Mouse (Mus musculus): ENCODE data around the gene Slc8a3. TPM values are rescaled to one million over a fixed set of nuclear protein-coding genes. Genes with fewer than 3 reads are reported as not detected.

The Slc8a3 gene
- polyA plus RNA-seq, 1 experiment from 2014 or later: 0.52 TPM

DNA sequence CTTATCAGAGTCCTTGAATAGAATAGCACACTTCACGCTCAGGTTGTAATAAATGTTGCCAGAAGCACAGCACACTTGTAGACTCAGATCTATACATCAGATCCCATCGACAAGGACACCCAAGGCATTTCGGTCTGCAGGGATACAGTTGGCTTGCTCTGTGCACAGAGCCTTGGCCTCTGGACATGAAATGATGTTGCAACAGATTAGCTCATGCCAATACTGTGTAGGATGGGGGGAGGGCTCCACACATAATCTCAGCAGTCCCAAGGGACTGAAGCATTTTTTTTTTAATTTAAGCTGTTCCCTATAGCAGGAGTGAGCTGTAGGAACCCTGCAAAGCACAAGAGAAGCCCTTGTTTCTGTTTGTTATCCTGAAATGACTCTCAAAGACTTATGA lies 74.8 kb downstream of the Slc8a3 start:
- H3K4me1 ChIP-seq (ENCODE audit: control insufficient read depth, insufficient read depth, low read length): no peaks in the 10 kb centered on the region
- H3K27ac ChIP-seq (ENCODE audit: low read length): no peak overlapping the region
- 81% methylated on average over 3 of the region's 3 CpGs for WGBS
- no peaks in the 10 kb centered on the region for H3K36me3 ChIP-seq (ENCODE audit: control insufficient read depth, insufficient read depth, low read length)
- H3K9ac ChIP-seq (replicated peaks; ENCODE audit: low read depth, low read length): no peak overlapping the region
- no peak overlapping the region for H3K4me2 ChIP-seq (replicated peaks; ENCODE audit: low read depth, low read length)
- H3K4me3 ChIP-seq (ENCODE audit: low read depth, low read length): no peak overlapping the region
- ATAC-seq (ENCODE audit: insufficient number of reproducible peaks, insufficient read depth, low FRiP score, low read depth): no peak
- H3K9me3 ChIP-seq (ENCODE audit: control insufficient read depth, low read depth, low read length): no peaks in the 10 kb centered on the region
- no peaks in the 10 kb centered on the region for H3K27me3 ChIP-seq (ENCODE audit: control insufficient read depth, insufficient read depth, low read length)

DNA sequence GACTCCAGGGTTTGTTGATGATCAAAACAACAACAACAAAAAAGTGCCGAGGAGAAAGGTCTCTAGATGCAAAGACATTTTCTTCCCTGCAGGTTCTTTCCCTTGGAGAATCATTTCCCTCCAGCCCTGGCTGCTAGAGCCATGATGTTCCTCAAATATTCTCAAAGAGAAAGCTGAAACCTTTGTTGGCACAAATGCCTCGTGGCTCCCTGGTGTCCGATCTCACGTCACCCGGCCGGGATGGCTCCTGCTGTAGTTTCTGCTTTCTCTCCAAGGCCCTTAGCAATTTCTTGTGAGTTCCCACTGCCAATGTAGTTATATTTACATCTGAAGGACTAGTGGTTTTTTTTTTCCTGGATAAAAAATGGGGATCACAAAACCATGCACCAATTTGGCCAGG lies 87.6 kb downstream of the Slc8a3 start:
- Histone ChIP-seq H3K4me3 (ENCODE audit: low read depth, low read length) (no peak overlapping the region), H3K27me3 (ENCODE audit: control insufficient read depth, insufficient read depth, low read length) (no peaks in the 10 kb centered on the region), H3K36me3 (ENCODE audit: control insufficient read depth, insufficient read depth, low read length) (no peaks in the 10 kb centered on the region), H3K9me3 (ENCODE audit: control insufficient read depth, low read depth, low read length) (no peaks in the 10 kb centered on the region), H3K9ac (replicated peaks; ENCODE audit: low read depth, low read length) (no peak overlapping the region), H3K4me1 (ENCODE audit: control insufficient read depth, insufficient read depth, low read length) (no peaks in the 10 kb centered on the region), H3K4me2 (replicated peaks; ENCODE audit: low read depth, low read length) (no peak overlapping the region), H3K27ac (ENCODE audit: low read length) (no peak overlapping the region)
- 69% methylated on average over 6 of the region's 6 CpGs for WGBS
- no peak for ATAC-seq (ENCODE audit: insufficient number of reproducible peaks, insufficient read depth, low FRiP score, low read depth)

DNA sequence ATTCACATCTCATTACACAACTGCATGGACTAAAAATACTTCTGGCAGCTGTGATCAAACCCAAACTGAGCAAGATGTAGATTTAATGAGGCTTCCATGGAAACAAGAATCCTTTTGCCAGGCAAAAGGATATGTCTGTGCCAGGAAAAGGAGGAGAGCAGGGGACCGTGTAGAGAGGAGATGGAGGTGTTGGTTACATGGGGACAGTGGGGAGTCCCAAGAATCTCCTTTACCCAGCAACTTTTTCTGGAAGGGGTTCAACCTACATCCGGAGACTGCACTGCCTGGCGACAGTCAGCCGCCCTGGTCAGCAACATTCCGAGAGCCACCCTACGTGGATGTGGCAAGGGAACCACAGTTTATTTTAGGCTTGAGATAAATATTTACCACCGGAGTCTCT lies 88.0 kb downstream of the Slc8a3 start:
- Histone ChIP-seq H3K27me3 (ENCODE audit: control insufficient read depth, insufficient read depth, low read length) (no peaks in the 10 kb centered on the region), H3K4me2 (replicated peaks; ENCODE audit: low read depth, low read length) (no peak overlapping the region), H3K9me3 (ENCODE audit: control insufficient read depth, low read depth, low read length) (no peaks in the 10 kb centered on the region), H3K4me1 (ENCODE audit: control insufficient read depth, insufficient read depth, low read length) (no peaks in the 10 kb centered on the region), H3K36me3 (ENCODE audit: control insufficient read depth, insufficient read depth, low read length) (no peaks in the 10 kb centered on the region), H3K9ac (replicated peaks; ENCODE audit: low read depth, low read length) (no peak overlapping the region), H3K27ac (ENCODE audit: low read length) (no peak overlapping the region), H3K4me3 (ENCODE audit: low read depth, low read length) (no peak overlapping the region)
- 49% methylated on average over 7 of the region's 7 CpGs for WGBS
- no peak for ATAC-seq (ENCODE audit: insufficient number of reproducible peaks, insufficient read depth, low FRiP score, low read depth)

DNA sequence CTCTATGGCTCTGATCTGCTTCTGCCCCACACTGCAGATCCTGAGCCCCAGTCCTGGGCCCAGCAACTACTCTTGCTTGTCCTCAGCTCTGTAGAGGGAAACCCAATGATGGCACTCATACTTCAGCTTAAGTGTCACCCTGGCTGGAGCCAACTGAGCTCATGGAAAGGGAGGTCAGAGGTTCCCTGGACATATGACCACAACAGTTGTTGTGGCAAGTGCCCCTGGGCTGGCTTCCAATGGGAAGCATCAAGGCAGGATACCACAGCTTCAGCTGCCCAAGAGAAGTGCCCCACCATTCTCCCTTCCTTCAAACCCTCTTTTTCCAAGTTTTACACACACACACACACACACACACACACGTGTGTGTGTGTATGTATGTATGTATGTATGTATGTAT lies 88.5 kb downstream of the Slc8a3 start:
- Histone ChIP-seq H3K9me3 (ENCODE audit: control insufficient read depth, low read depth, low read length) (no peaks in the 10 kb centered on the region), H3K27ac (ENCODE audit: low read length) (no peak overlapping the region), H3K27me3 (ENCODE audit: control insufficient read depth, insufficient read depth, low read length) (no peaks in the 10 kb centered on the region), H3K9ac (replicated peaks; ENCODE audit: low read depth, low read length) (no peak overlapping the region), H3K36me3 (ENCODE audit: control insufficient read depth, insufficient read depth, low read length) (no peaks in the 10 kb centered on the region), H3K4me2 (replicated peaks; ENCODE audit: low read depth, low read length) (no peak overlapping the region), H3K4me3 (ENCODE audit: low read depth, low read length) (no peak overlapping the region), H3K4me1 (ENCODE audit: control insufficient read depth, insufficient read depth, low read length) (no peaks in the 10 kb centered on the region)
- no peak for ATAC-seq (ENCODE audit: insufficient number of reproducible peaks, insufficient read depth, low FRiP score, low read depth)
- 85% methylated on average over 1 of the region's 1 CpGs for WGBS

DNA sequence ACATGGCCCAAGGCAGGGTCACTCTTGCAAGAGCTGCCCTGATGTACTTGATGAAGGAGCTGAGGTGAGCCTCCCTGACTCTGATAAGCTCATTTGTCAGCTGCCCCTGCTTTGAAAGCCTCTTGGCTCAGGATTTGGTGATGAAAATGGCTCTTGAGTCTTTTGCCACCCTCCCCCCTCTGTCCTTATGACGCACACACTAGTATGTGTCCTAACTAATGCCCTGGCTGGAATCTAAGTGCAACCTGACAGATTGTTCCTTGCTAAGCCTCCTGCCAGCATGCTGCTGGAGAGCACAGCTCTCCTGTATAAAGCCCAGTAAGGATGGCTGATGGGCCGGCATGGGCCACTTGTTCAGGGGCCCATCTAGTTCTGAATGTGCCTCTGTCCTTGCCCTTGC lies 91.3 kb downstream of the Slc8a3 start:
- no peak overlapping the region for H3K9ac ChIP-seq (replicated peaks; ENCODE audit: low read depth, low read length)
- no peak overlapping the region for H3K4me2 ChIP-seq (replicated peaks; ENCODE audit: low read depth, low read length)
- no peak overlapping the region for H3K4me3 ChIP-seq (ENCODE audit: low read depth, low read length)
- H3K36me3 ChIP-seq (ENCODE audit: control insufficient read depth, insufficient read depth, low read length): no peaks in the 10 kb centered on the region
- no peaks in the 10 kb centered on the region for H3K27me3 ChIP-seq (ENCODE audit: control insufficient read depth, insufficient read depth, low read length)
- WGBS: 50% methylated on average over 2 of the region's 2 CpGs
- no peaks in the 10 kb centered on the region for H3K4me1 ChIP-seq (ENCODE audit: control insufficient read depth, insufficient read depth, low read length)
- no peak overlapping the region for H3K27ac ChIP-seq (ENCODE audit: low read length)
- ATAC-seq (ENCODE audit: insufficient number of reproducible peaks, insufficient read depth, low FRiP score, low read depth): no peak
- H3K9me3 ChIP-seq (ENCODE audit: control insufficient read depth, low read depth, low read length): no peaks in the 10 kb centered on the region

DNA sequence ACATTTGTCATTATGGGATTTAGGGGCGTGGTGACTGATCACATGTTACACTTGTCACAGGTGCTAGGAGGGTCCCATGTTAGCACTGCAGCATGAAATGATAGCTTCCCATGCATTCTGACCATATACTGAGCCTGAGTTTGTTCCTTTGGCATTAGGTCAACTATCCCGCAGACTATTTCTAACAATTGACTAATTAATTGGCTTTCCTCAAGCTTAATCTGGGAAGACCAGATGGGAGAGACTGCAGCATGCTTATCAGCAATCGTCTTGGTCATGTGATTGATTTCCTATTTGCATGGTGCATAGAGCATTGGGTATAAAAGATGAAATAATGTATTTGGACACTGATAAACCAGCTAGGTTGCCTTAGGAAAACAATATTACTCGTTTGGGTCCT lies 91.9 kb downstream of the Slc8a3 start:
- Histone ChIP-seq H3K9me3 (ENCODE audit: control insufficient read depth, low read depth, low read length) (no peaks in the 10 kb centered on the region), H3K27ac (ENCODE audit: low read length) (no peak overlapping the region), H3K4me1 (ENCODE audit: control insufficient read depth, insufficient read depth, low read length) (no peaks in the 10 kb centered on the region), H3K4me2 (replicated peaks; ENCODE audit: low read depth, low read length) (no peak overlapping the region), H3K36me3 (ENCODE audit: control insufficient read depth, insufficient read depth, low read length) (no peaks in the 10 kb centered on the region), H3K4me3 (ENCODE audit: low read depth, low read length) (no peak overlapping the region), H3K9ac (replicated peaks; ENCODE audit: low read depth, low read length) (no peak overlapping the region), H3K27me3 (ENCODE audit: control insufficient read depth, insufficient read depth, low read length) (no peaks in the 10 kb centered on the region)
- ATAC-seq (ENCODE audit: insufficient number of reproducible peaks, insufficient read depth, low FRiP score, low read depth): no peak
- WGBS: 52% methylated on average over 4 of the region's 4 CpGs

DNA sequence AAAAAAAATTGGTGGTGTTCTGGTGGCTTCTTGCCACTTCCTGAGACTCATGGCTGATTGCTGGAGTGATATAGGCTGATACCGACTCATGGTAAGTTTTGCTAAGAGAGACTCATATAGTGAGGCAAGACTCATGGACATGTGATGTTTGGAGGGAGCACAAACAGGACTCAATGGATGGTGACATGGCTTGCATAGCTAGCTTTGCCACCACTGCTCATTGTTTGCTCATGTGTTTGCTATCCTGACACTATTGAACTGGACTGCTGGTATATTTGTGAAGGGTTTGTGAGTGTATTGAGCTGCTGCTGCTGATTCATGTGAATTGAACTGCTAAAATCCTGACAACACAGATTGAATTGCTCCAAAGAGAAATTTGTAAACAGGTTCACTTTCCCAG lies 95.8 kb downstream of the Slc8a3 start:
- Histone ChIP-seq H3K9ac (replicated peaks; ENCODE audit: low read depth, low read length) (no peak overlapping the region), H3K36me3 (ENCODE audit: control insufficient read depth, insufficient read depth, low read length) (no peaks in the 10 kb centered on the region), H3K4me1 (ENCODE audit: control insufficient read depth, insufficient read depth, low read length) (no peaks in the 10 kb centered on the region), H3K9me3 (ENCODE audit: control insufficient read depth, low read depth, low read length) (no peaks in the 10 kb centered on the region), H3K4me2 (replicated peaks; ENCODE audit: low read depth, low read length) (no peak overlapping the region), H3K27me3 (ENCODE audit: control insufficient read depth, insufficient read depth, low read length) (no peaks in the 10 kb centered on the region), H3K27ac (ENCODE audit: low read length) (no peak overlapping the region), H3K4me3 (ENCODE audit: low read depth, low read length) (no peak overlapping the region)
- 97% methylated on average over 1 of the region's 1 CpGs for WGBS
- no peak for ATAC-seq (ENCODE audit: insufficient number of reproducible peaks, insufficient read depth, low FRiP score, low read depth)

DNA sequence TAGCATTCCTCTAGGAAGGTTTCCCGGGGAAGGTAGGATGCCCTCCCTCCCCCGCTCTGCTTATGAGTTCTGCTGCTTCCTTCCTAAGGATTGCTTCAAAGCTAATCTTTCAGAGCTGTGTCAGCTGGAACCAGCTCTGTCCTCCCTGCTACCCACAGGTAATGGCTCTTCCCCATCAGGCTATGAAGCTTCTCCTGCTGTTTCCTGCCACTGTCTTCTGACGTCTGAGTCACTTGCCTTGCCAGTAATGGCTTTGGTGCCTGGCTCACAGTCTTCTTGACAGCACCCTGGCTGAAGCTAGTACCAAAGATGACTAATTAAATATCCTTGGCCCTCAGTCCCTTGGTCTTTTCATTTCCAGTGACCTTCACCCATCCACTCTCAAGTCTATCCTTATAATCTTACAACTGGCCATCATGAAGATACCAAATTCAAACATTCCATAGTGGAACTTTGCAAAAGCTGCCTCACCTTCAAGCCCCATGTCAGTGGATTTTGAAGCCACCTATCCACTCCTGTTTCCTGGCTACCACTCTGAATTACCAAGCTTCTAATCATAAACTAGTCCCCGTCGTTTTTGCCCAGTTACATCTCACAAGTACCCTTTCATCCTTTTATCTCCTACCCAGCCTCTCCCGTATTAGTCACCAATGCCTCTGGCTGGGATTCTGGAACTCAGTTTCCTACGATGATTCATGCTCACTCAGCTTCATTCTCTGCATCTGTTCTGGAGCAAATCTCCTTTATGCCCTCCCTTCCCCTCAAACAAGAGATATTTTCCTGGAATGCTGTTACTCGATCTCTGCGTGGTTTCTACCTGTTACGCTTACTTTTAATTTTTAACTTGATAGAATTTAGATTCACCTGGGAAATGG lies 97.3 kb downstream of the Slc8a3 start:
- Histone ChIP-seq H3K4me1 (ENCODE audit: control insufficient read depth, insufficient read depth, low read length) (no peaks in the 10 kb centered on the region), H3K27ac (ENCODE audit: low read length) (no peak overlapping the region), H3K4me2 (replicated peaks; ENCODE audit: low read depth, low read length) (no peak overlapping the region), H3K27me3 (ENCODE audit: control insufficient read depth, insufficient read depth, low read length) (no peaks in the 10 kb centered on the region), H3K36me3 (ENCODE audit: control insufficient read depth, insufficient read depth, low read length) (no peaks in the 10 kb centered on the region), H3K9me3 (ENCODE audit: control insufficient read depth, low read depth, low read length) (no peaks in the 10 kb centered on the region), H3K9ac (replicated peaks; ENCODE audit: low read depth, low read length) (no peak overlapping the region), H3K4me3 (ENCODE audit: low read depth, low read length) (no peak overlapping the region)
- no peak for ATAC-seq (ENCODE audit: insufficient number of reproducible peaks, insufficient read depth, low FRiP score, low read depth)
- whole genome bisulfite sequencing: 81% methylated on average over 10 of the region's 10 CpGs

Measured in stomach, embryonic 14.5 days (tissue).